Mouse (Mus musculus): ENCODE results near the gene Arsa.

DNA sequence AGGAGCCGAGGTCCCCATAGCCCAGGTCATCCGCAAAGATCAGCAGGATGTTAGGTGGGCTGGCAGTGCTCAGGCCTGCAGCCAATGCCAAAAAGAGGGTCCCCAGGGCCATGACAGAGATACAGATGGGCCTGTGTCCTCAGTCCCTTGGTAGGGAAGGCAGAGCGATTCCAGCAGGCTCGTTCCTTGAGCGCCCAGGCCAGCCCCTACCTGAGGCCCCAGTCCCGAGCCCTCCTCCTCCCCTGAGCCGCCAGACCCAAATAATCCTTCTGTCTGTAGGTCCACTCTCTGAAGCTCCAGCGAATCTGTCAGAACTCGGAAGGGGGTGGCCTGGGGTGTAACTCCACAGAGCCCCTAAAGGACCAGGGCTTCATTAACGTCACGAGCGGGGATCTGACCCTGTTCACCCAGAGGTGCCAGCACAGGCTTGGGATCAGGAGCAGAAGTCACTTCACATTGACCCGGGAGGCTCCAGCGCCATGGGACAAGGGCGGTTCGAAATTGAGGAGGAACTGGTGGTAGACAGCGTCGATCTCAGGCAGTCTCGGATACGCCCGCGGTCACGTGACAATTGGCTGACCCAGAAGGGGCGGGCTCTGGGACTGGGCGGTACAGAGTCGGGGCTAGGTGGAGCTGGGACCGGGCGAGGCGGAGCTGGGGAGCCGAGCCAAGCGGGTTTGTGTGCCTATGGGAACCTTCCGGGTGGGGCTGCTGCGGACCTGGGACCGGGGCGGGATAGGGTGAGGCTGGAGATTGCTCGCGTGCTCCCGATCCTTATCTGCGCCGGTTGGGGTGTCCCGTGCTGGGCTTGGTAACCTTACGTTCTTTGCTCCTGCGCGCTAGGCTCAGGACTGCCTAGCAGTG, 1.4 kb downstream of the Arsa start:
- TF ChIP-seq CTCF (IDR thresholded peaks at IDR 0.05; ENCODE audit: control insufficient read depth, insufficient read depth, insufficient replicate concordance, low read depth, low read length) (no peak), POLR2A (IDR thresholded peaks at IDR 0.05; ENCODE audit: control insufficient read depth, low read depth, low read length) (peak; percentile 63)
